Mouse (Mus musculus): ENCODE measurements around the gene Tnni3k. TPM values are rescaled to one million over a fixed set of nuclear protein-coding genes. Genes with fewer than 3 reads are reported as not detected.

The Tnni3k gene
- polyA plus RNA-seq (2015; fragmentation: Nextera tagmentation; extraction: Ambion mirVana), result 0.09 TPM in 1 of 2 replicates, not detected in the other

- WGBS, result 81% methylated on average over 6 of the region's 6 CpGs
- no peaks in the 10 kb centered on the region for H3K36me3 ChIP-seq (replicated peaks)
- no peaks in the 10 kb centered on the region for H3K4me1 ChIP-seq
- no peak within 1 kb of the TSS for H3K4me2 ChIP-seq
- H3K27ac ChIP-seq, result no peak within 1 kb of the TSS
- ATAC-seq (replicated peaks), result no peak
- no peak within 1 kb of the TSS for H3K9ac ChIP-seq
- no peaks in the 10 kb centered on the region for H3K9me3 ChIP-seq
- no peak within 1 kb of the TSS for H3K4me3 ChIP-seq
- H3K27me3 ChIP-seq (replicated peaks), result no peaks in the 10 kb centered on the region
These were observed at the start of gene Tnni3k for GRCm38 (mm10) chr3:155055231-155055916. Gene Tnni3k (minus strand): TSS chr3:155055407.

- Histone ChIP-seq H3K36me3 (replicated peaks) (no peaks in the 10 kb centered on the region), H3K9me3 (no peaks in the 10 kb centered on the region), H3K4me1 (no peaks in the 10 kb centered on the region), H3K4me3 (no peak overlapping the region), H3K4me2 (no peak overlapping the region), H3K27me3 (replicated peaks) (no peaks in the 10 kb centered on the region), H3K9ac (no peak overlapping the region), H3K27ac (no peak overlapping the region)
- no peak for ATAC-seq (replicated peaks)
- 91% methylated on average over 1 of the region's 1 CpGs for WGBS
These were observed 44.1 kb upstream of the Tnni3k start for GRCm38 (mm10) chr3:155099266-155099665.

GRCm38 (mm10) chr3:155093116-155093956 is 38.1 kb upstream of the Tnni3k start, which contains the start of the genes Fpgt and Lrriq3:
Gene Fpgt (minus strand): TSS chr3:155093403.
Gene Lrriq3 (plus strand): TSS chr3:155093434.
- peak within 1 kb of the TSS; percentile 71 for H3K4me3 ChIP-seq
- no peaks in the 10 kb centered on the region for H3K36me3 ChIP-seq (replicated peaks)
- peak; percentile 100 for ATAC-seq (replicated peaks)
- no peaks in the 10 kb centered on the region for H3K27me3 ChIP-seq (replicated peaks)
- peak within 1 kb of the TSS; percentile 74 for H3K9ac ChIP-seq
- H3K4me2 ChIP-seq, result peak within 1 kb of the TSS; percentile 63
- H3K9me3 ChIP-seq, result no peaks in the 10 kb centered on the region
- H3K4me1 ChIP-seq, result peaks cover 16% of the 10 kb centered on the region
- H3K27ac ChIP-seq, result peak within 1 kb of the TSS; percentile 92
- WGBS, result under 1% methylated on average over 47 of the region's 47 CpGs

GRCm38 (mm10) chr3:155092081-155092480 is 36.9 kb upstream of the Tnni3k start:
- Histone ChIP-seq H3K4me2 (peak overlapping the region; percentile 63), H3K9ac (0 out of 2 replicates have a peak overlapping the region, but pooled peaks have one; percentile 74), H3K27me3 (replicated peaks) (no peaks in the 10 kb centered on the region), H3K9me3 (no peaks in the 10 kb centered on the region), H3K4me1 (peaks cover 16% of the 10 kb centered on the region), H3K27ac (no peak overlapping the region), H3K4me3 (peak overlapping the region; percentile 71), H3K36me3 (replicated peaks) (peaks cover 8% of the 10 kb centered on the region)
- 93% methylated on average over 6 of the region's 6 CpGs for WGBS
- ATAC-seq (replicated peaks), result no peak

- no peak overlapping the region for H3K27ac ChIP-seq
- ATAC-seq (replicated peaks), result no peak
- WGBS, result 88% methylated on average over 4 of the region's 4 CpGs
- no peak overlapping the region for H3K4me2 ChIP-seq
- H3K9ac ChIP-seq, result no peak overlapping the region
- H3K4me3 ChIP-seq, result no peak overlapping the region
- H3K4me1 ChIP-seq, result no peaks in the 10 kb centered on the region
- H3K27me3 ChIP-seq (replicated peaks), result no peaks in the 10 kb centered on the region
- no peaks in the 10 kb centered on the region for H3K9me3 ChIP-seq
- H3K36me3 ChIP-seq (replicated peaks), result no peaks in the 10 kb centered on the region
These were observed 22.7 kb upstream of the Tnni3k start for GRCm38 (mm10) chr3:155077908-155078307.

GRCm38 (mm10) chr3:155059449-155059822 is 4.2 kb upstream of the Tnni3k start:
- H3K36me3 ChIP-seq (replicated peaks), result no peaks in the 10 kb centered on the region
- H3K27me3 ChIP-seq (replicated peaks), result no peaks in the 10 kb centered on the region
- H3K9ac ChIP-seq, result no peak overlapping the region
- H3K27ac ChIP-seq, result no peak overlapping the region
- no peaks in the 10 kb centered on the region for H3K9me3 ChIP-seq
- ATAC-seq (replicated peaks), result no peak
- H3K4me3 ChIP-seq, result no peak overlapping the region
- no peaks in the 10 kb centered on the region for H3K4me1 ChIP-seq
- no peak overlapping the region for H3K4me2 ChIP-seq

- no peak overlapping the region for H3K27ac ChIP-seq
- WGBS, result 86% methylated on average over 6 of the region's 6 CpGs
These were observed 3.7 kb upstream of the Tnni3k start for GRCm38 (mm10) chr3:155058800-155059448.

GRCm38 (mm10) chr3:155057566-155057965 is 2.4 kb upstream of the Tnni3k start:
- Histone ChIP-seq H3K9ac (no peak overlapping the region), H3K4me3 (no peak overlapping the region), H3K27ac (no peak overlapping the region), H3K4me2 (no peak overlapping the region), H3K4me1 (no peaks in the 10 kb centered on the region), H3K27me3 (replicated peaks) (no peaks in the 10 kb centered on the region), H3K36me3 (replicated peaks) (no peaks in the 10 kb centered on the region), H3K9me3 (no peaks in the 10 kb centered on the region)
- ATAC-seq (replicated peaks), result no peak

More at GRCm38 (mm10) chr3:155058800-155059448, 3.7 kb upstream of the Tnni3k start:
- Histone ChIP-seq H3K4me1 (no peaks in the 10 kb centered on the region), H3K9ac (no peak overlapping the region), H3K36me3 (replicated peaks) (no peaks in the 10 kb centered on the region), H3K4me3 (no peak overlapping the region), H3K4me2 (no peak overlapping the region), H3K9me3 (no peaks in the 10 kb centered on the region), H3K27me3 (replicated peaks) (no peaks in the 10 kb centered on the region)
- ATAC-seq (replicated peaks), result no peak

GRCm38 (mm10) chr3:155056606-155057005 is 1.4 kb upstream of the Tnni3k start:
- no peaks in the 10 kb centered on the region for H3K27me3 ChIP-seq (replicated peaks)
- no peak overlapping the region for H3K4me2 ChIP-seq
- H3K4me3 ChIP-seq, result no peak overlapping the region
- no peaks in the 10 kb centered on the region for H3K9me3 ChIP-seq
- no peaks in the 10 kb centered on the region for H3K4me1 ChIP-seq
- no peaks in the 10 kb centered on the region for H3K36me3 ChIP-seq (replicated peaks)
- H3K27ac ChIP-seq, result no peak overlapping the region
- no peak for ATAC-seq (replicated peaks)
- H3K9ac ChIP-seq, result no peak overlapping the region

- H3K36me3 ChIP-seq (replicated peaks), result no peaks in the 10 kb centered on the region
- no peak overlapping the region for H3K4me2 ChIP-seq
- no peaks in the 10 kb centered on the region for H3K27me3 ChIP-seq (replicated peaks)
- H3K9me3 ChIP-seq, result no peaks in the 10 kb centered on the region
- H3K4me3 ChIP-seq, result no peak overlapping the region
- H3K9ac ChIP-seq, result no peak overlapping the region
- H3K4me1 ChIP-seq, result no peaks in the 10 kb centered on the region
- WGBS, result 64% methylated on average over 1 of the region's 1 CpGs
- ATAC-seq (replicated peaks), result no peak
- H3K27ac ChIP-seq, result no peak overlapping the region
These were observed 2.0 kb downstream of the Tnni3k start for GRCm38 (mm10) chr3:155053189-155053588.

- Histone ChIP-seq H3K4me2 (no peak overlapping the region), H3K27me3 (replicated peaks) (no peaks in the 10 kb centered on the region), H3K36me3 (replicated peaks) (no peaks in the 10 kb centered on the region), H3K4me3 (no peak overlapping the region), H3K9me3 (no peaks in the 10 kb centered on the region), H3K4me1 (no peaks in the 10 kb centered on the region), H3K27ac (no peak overlapping the region), H3K9ac (no peak overlapping the region)
- ATAC-seq (replicated peaks), result no peak
These were observed 3.2 kb downstream of the Tnni3k start for GRCm38 (mm10) chr3:155052021-155052420.

GRCm38 (mm10) chr3:155039012-155039836 is 16.0 kb downstream of the Tnni3k start:
- WGBS, result 9% methylated on average over 1 of the region's 1 CpGs
- Histone ChIP-seq H3K27me3 (replicated peaks) (no peaks in the 10 kb centered on the region), H3K4me1 (no peaks in the 10 kb centered on the region), H3K36me3 (replicated peaks) (no peaks in the 10 kb centered on the region), H3K27ac (no peak overlapping the region), H3K9me3 (no peaks in the 10 kb centered on the region), H3K9ac (no peak overlapping the region), H3K4me3 (no peak overlapping the region), H3K4me2 (no peak overlapping the region)
- no peak for ATAC-seq (replicated peaks)
